Mouse (Mus musculus) kidney, postnatal 4 days (tissue): Measurements from ENCODE around the gene Rwdd4a.

ENCODE experiments used
- DNase-seq, 2 experiments: peaks; one replicate each; pipeline ENCODE4 v3.0.0; 2021; ENCODE audit warnings: mixed read lengths in 2 of 2

The Rwdd4a gene

GRCm38 (mm10) chr8:47590400-47590799, 56.9 kb downstream of the Rwdd4a start:
- DNase-seq = no peak

GRCm38 (mm10) chr8:47600664-47601063, 67.2 kb downstream of the Rwdd4a start:
- DNase-seq = peak; percentile 17 to 19
